Mouse (Mus musculus) naive thymus-derived CD4-positive, alpha-beta T cell, adult 2 months (primary cell): ENCODE data around the gene Bhmt2.

Experiments
- DNase-seq: peaks from one replicate; pipeline ENCODE4 v3.0.0-alpha.2; 2011; ENCODE audit warnings: low read depth

Gene Bhmt2

GRCm38 (mm10) chr13:93639636-93640035 is 34.5 kb downstream of the Bhmt2 start:
- no peak for DNase-seq

GRCm38 (mm10) chr13:93637282-93638245 is 36.5 kb downstream of the Bhmt2 start, which contains the start of gene Bhmt:
Gene Bhmt (minus strand): TSS chr13:93637961.
- DNase-seq: no peak

GRCm38 (mm10) chr13:93636561-93636960 is 37.5 kb downstream of the Bhmt2 start:
- DNase-seq: no peak

- no peak for DNase-seq
Observed at GRCm38 (mm10) chr13:93632927-93633326, 41.2 kb downstream of the Bhmt2 start.

- no peak for DNase-seq
Observed at GRCm38 (mm10) chr13:93630941-93631705, 43.0 kb downstream of the Bhmt2 start.

GRCm38 (mm10) chr13:93628861-93629260 is 45.2 kb downstream of the Bhmt2 start:
- no peak for DNase-seq

- DNase-seq: no peak
Observed at GRCm38 (mm10) chr13:93614361-93614948, 59.6 kb downstream of the Bhmt2 start.

GRCm38 (mm10) chr13:93613771-93614170 is 60.3 kb downstream of the Bhmt2 start:
- DNase-seq: no peak

- DNase-seq: peak; percentile 83
Observed at GRCm38 (mm10) chr13:93612660-93613607, 61.2 kb downstream of the Bhmt2 start.

GRCm38 (mm10) chr13:93608476-93608875 is 65.6 kb downstream of the Bhmt2 start:
- no peak for DNase-seq

- no peak for DNase-seq
Observed at GRCm38 (mm10) chr13:93607701-93608100, 66.4 kb downstream of the Bhmt2 start.

GRCm38 (mm10) chr13:93606868-93607578 is 67.1 kb downstream of the Bhmt2 start:
- no peak for DNase-seq
